Mouse (Mus musculus): ENCODE results near the gene Suds3. TPM values are rescaled to one million over a fixed set of nuclear protein-coding genes. Genes with fewer than 3 reads are reported as not detected.

Suds3 gene
- total and polyA plus RNA-seq, 3 experiments = 67.8 to 102 TPM; not detected in 1

DNA sequence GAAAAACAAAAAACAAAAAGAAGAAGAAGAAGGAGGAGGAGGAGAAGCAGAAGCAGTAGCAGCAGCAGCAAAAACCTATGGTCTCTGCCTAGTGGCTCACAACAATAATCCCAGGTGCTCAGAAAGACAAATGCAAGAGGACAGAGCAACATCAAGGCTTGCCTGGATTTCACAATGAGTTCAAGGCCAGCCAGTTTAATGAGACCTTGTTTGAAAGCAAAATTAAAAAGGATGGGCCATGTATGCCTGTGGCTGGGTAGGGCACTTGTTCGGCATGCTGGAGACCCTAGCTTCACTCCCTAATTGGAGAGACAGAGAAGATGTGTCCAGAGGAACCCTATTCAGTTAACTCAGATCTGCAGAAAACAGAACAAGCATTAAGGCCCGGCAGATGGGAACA, 1.3 kb upstream of the Suds3 start:
- Histone ChIP-seq H3K27me3 (ENCODE audit: control insufficient read depth in 1 of 2, insufficient read depth in 2 of 2, low read length in 2 of 2) (no peaks in the 10 kb centered on the region), H3K4me3 (ENCODE audit: control insufficient read depth in 1 of 2, insufficient read depth in 1 of 2, low read depth in 2 of 2, low read length in 2 of 2) (no peak overlapping the region), H3K9me3 (replicated peaks; ENCODE audit: insufficient read depth, low read length) (no peaks in the 10 kb centered on the region), H3K79me2 (ENCODE audit: control insufficient read depth, insufficient read depth, low read length, poor library complexity) (peaks cover 31% of the 10 kb centered on the region), H3K9ac (ENCODE audit: control insufficient read depth, low read depth, low read length, poor library complexity, severe bottlenecking) (no peak overlapping the region), H3K36me3 (ENCODE audit: control insufficient read depth in 1 of 2, insufficient read depth in 2 of 2, low read length in 2 of 2) (peaks cover 3 to 22% of the 10 kb centered on the region in 2 experiments; a peak in 3 of 4 replicates), H3K27ac (ENCODE audit: control insufficient read depth, low read depth, low read length) (no peak overlapping the region), H3K4me1 (ENCODE audit: control insufficient read depth in 1 of 2, insufficient read depth in 2 of 2, low read length in 2 of 2) (peaks cover 5 to 19% of the 10 kb centered on the region in 2 experiments)
- DNase-seq (ENCODE audit: low read depth, low spot score) = no peak
- no peak for TF ChIP-seq BHLHE40 (IDR thresholded peaks at IDR 0.05; ENCODE audit: borderline replicate concordance, low read depth, low read length)
- no peak for TF ChIP-seq MYC (IDR thresholded peaks at IDR 0.05; ENCODE audit: low read depth, low read length)
- TF ChIP-seq RCOR1 (IDR thresholded peaks at IDR 0.05; ENCODE audit: low read depth, low read length) = no peak
- TF ChIP-seq POLR2AphosphoS2 (IDR thresholded peaks at IDR 0.05; ENCODE audit: low read length) = no peak
- TF ChIP-seq SMC3 (IDR thresholded peaks at IDR 0.05; ENCODE audit: low read depth, low read length) = no peak
- TF ChIP-seq SIN3A (IDR thresholded peaks at IDR 0.05; ENCODE audit: low read length) = no peak
- no peak for TF ChIP-seq TCF12 (IDR thresholded peaks at IDR 0.05; ENCODE audit: low read depth, low read length)
- no peak for TF ChIP-seq KAT2A (conservative IDR thresholded peaks at IDR 0.05; ENCODE audit: low read depth, low read length)
- no peak for TF ChIP-seq ZKSCAN1 (IDR thresholded peaks at IDR 0.05; ENCODE audit: low read depth, low read length)
- TF ChIP-seq RAD21 (IDR thresholded peaks at IDR 0.05; ENCODE audit: low read depth, low read length) = no peak
- no peak for TF ChIP-seq GABPA (IDR thresholded peaks at IDR 0.05; ENCODE audit: low read depth, low read length)
- TF ChIP-seq MEF2A (IDR thresholded peaks at IDR 0.05; ENCODE audit: extremely low read depth, insufficient replicate concordance, low read depth, low read length, poor library complexity, severe bottlenecking) = no peak

DNA sequence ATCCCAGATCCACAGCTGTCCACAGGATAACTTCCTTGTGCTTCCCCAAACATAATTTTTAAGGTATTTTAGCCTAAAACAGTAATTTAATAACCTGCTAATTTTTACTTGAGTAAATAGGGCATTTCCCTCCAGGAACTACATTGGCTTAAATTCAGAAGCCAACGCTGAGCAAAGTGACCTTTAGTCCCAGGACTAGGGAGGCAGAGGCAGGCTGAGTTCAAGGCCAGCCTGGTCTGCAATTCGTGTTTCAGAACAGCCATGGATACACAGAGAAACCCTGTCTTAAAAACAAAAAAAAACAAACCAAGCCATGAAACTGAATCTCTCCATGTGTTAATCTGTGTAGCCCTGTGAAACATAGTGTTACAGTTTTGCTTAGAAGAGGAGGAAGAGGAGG, 747 bp upstream of the Suds3 start:
- DNase-seq (ENCODE audit: low read depth, low spot score) = no peak
- H3K9me3 ChIP-seq (replicated peaks; ENCODE audit: insufficient read depth, low read length) = no peaks in the 10 kb centered on the region
- no peak overlapping the region for H3K4me3 ChIP-seq (ENCODE audit: control insufficient read depth in 1 of 2, insufficient read depth in 1 of 2, low read depth in 2 of 2, low read length in 2 of 2)
- H3K27me3 ChIP-seq (ENCODE audit: control insufficient read depth in 1 of 2, insufficient read depth in 2 of 2, low read length in 2 of 2) = no peaks in the 10 kb centered on the region
- H3K27ac ChIP-seq (ENCODE audit: control insufficient read depth, low read depth, low read length) = no peak overlapping the region
- H3K79me2 ChIP-seq (ENCODE audit: control insufficient read depth, insufficient read depth, low read length, poor library complexity) = peaks cover 31% of the 10 kb centered on the region
- H3K4me1 ChIP-seq (ENCODE audit: control insufficient read depth in 1 of 2, insufficient read depth in 2 of 2, low read length in 2 of 2) = peaks cover 4 to 16% of the 10 kb centered on the region in 2 experiments; a peak in 3 of 4 replicates
- TF ChIP-seq POLR2AphosphoS2 (IDR thresholded peaks at IDR 0.05; ENCODE audit: low read length) (no peak), GATA1 (IDR thresholded peaks at IDR 0.05; ENCODE audit: low read depth, low read length) (no peak), UBTF (IDR thresholded peaks at IDR 0.05; ENCODE audit: borderline replicate concordance, insufficient read depth, low read depth, low read length) (no peak), MYC (IDR thresholded peaks at IDR 0.05; ENCODE audit: low read depth, low read length) (no peak), ELF1 (IDR thresholded peaks at IDR 0.05; ENCODE audit: low read depth, low read length) (no peak), TCF12 (IDR thresholded peaks at IDR 0.05; ENCODE audit: low read depth, low read length) (no peak), POLR2AphosphoS5 (IDR thresholded peaks at IDR 0.05; ENCODE audit: borderline replicate concordance, low read depth, low read length) (no peak), BHLHE40 (IDR thresholded peaks at IDR 0.05; ENCODE audit: borderline replicate concordance, low read depth, low read length) (no peak), ZKSCAN1 (IDR thresholded peaks at IDR 0.05; ENCODE audit: low read depth, low read length) (no peak), HCFC1 (IDR thresholded peaks at IDR 0.05; ENCODE audit: low read depth, low read length) (no peak), NELFE (IDR thresholded peaks at IDR 0.05; ENCODE audit: low read depth, low read length) (no peak), USF2 (IDR thresholded peaks at IDR 0.05; ENCODE audit: borderline replicate concordance in 1 of 2, insufficient read depth in 1 of 2, low read depth in 1 of 2, low read length in 2 of 2) (no peak), ZC3H11A (IDR thresholded peaks at IDR 0.05; ENCODE audit: low read depth, low read length) (no peak), RAD21 (IDR thresholded peaks at IDR 0.05; ENCODE audit: low read depth, low read length) (no peak), MXI1 (IDR thresholded peaks at IDR 0.05; ENCODE audit: low read depth, low read length) (no peak), TBP (IDR thresholded peaks at IDR 0.05; ENCODE audit: low read depth, low read length) (no peak), GABPA (IDR thresholded peaks at IDR 0.05; ENCODE audit: low read depth, low read length) (no peak)
- H3K9ac ChIP-seq (ENCODE audit: control insufficient read depth, low read depth, low read length, poor library complexity, severe bottlenecking) = no peak overlapping the region
- H3K36me3 ChIP-seq (ENCODE audit: control insufficient read depth in 1 of 2, insufficient read depth in 2 of 2, low read length in 2 of 2) = peaks cover 3 to 19% of the 10 kb centered on the region in 2 experiments; a peak in 3 of 4 replicates

Measured in MEL (cell line).